Mouse (Mus musculus) left cerebral cortex, postnatal 4 days (tissue): ENCODE measurements around the gene Kcnj10. TPM values are rescaled to one million over a fixed set of nuclear protein-coding genes. Genes with fewer than 3 reads are reported as not detected.

ENCODE experiments used
- DNase-seq: peaks from one replicate; pipeline ENCODE4 v3.0.0-alpha.2; 2022
- intact Hi-C: fragments of 180-260 bp; cut with DNase I; formaldehyde crosslinking; loops from one replicate; pipeline ENCODE4 v1.15.1; 2025
- total RNA-seq, 2 experiments: library from RNA; stranded (reverse); gene quantifications; 2 replicates each; pipeline ENCODE4 v1.2.3; 2021

Kcnj10 gene
- total RNA-seq, 2 experiments from 2014 or later = 20.4 to 21.3 TPM

- no peak for DNase-seq
- intact Hi-C loops = no loop called here
Measured at GRCm38 (mm10) chr1:172418173-172418572, 77.2 kb downstream of the Kcnj10 start.

GRCm38 (mm10) chr1:172418642-172419041 is 77.6 kb downstream of the Kcnj10 start:
- intact Hi-C loops = no loop called here
- no peak for DNase-seq

GRCm38 (mm10) chr1:172420181-172420580 is 79.2 kb downstream of the Kcnj10 start:
- intact Hi-C loops = no loop called here
- DNase-seq = no peak

GRCm38 (mm10) chr1:172423393-172423792 is 82.4 kb downstream of the Kcnj10 start:
- no peak for DNase-seq

More at GRCm38 (mm10) chr1:172423393-172423792, 82.4 kb downstream of the Kcnj10 start:
- intact Hi-C loops = no loop called here

Other genes with a start within 250 kb of the Kcnj10 start
- 10 to 100 TPM; 73.9 to 84.3 TPM for gene Pex19, start 214.5 kb upstream of the Kcnj10 start, total RNA-seq
- 10 to 100 TPM; 71.9 to 75.8 TPM for gene Dcaf8, start 193.1 kb upstream of the Kcnj10 start, total RNA-seq
- gene Pea15a, start 134.4 kb upstream of the Kcnj10 start, total RNA-seq = 100 to 1,000 TPM; 314 to 321 TPM
- gene Casq1, start 121.3 kb upstream of the Kcnj10 start, total RNA-seq = under 1 TPM; 0.62 to 0.82 TPM
- gene Atp1a4, start 82.8 kb upstream of the Kcnj10 start, total RNA-seq = under 1 TPM in 1 of 2 experiments, not detected in 1; 0.58 TPM
- 100 to 1,000 TPM; 157 to 165 TPM for gene Igsf8, start 79.6 kb upstream of the Kcnj10 start, total RNA-seq
- gene Atp1a2, start 43.1 kb upstream of the Kcnj10 start, total RNA-seq = 100 to 1,000 TPM; 211 to 226 TPM
- 10 to 100 TPM; 23.5 to 27.4 TPM for gene Kcnj9, start 11.9 kb upstream of the Kcnj10 start, total RNA-seq
- gene Pigm, start 35.3 kb downstream of the Kcnj10 start, total RNA-seq = 10 to 100 TPM; 11.1 TPM
- gene Slamf9, start 134.1 kb downstream of the Kcnj10 start, total RNA-seq = under 1 TPM in 1 of 2 experiments, not detected in 1; 0.26 TPM
- gene Igsf9, start 140.6 kb downstream of the Kcnj10 start, total RNA-seq = 10 to 100 TPM; 57.2 to 67.9 TPM
- 10 to 100 TPM; 22.8 to 29.5 TPM for gene Tagln2, start 158.8 kb downstream of the Kcnj10 start, total RNA-seq
- 1 to 10 TPM; 2.3 to 2.5 TPM for gene Cfap45, start 179.6 kb downstream of the Kcnj10 start, total RNA-seq
- not detected for gene Vsig8, start 214.7 kb downstream of the Kcnj10 start, total RNA-seq
- gene Slamf8, start 249.4 kb downstream of the Kcnj10 start, total RNA-seq = not detected